Mouse (Mus musculus) c-Kit-negative CD71-positive TER-119-positive erythroid progenitor cells, embryonic 14.5 days (primary cell): ENCODE measurements around the gene Bcl11a.

Source experiments
- DNase-seq: peaks from one replicate; pipeline ENCODE4 v3.0.0-alpha.2; 2013; ENCODE audit warnings: low read depth, low spot score

The Bcl11a gene

GRCm38 (mm10) chr11:24202641-24203361 lies 124.9 kb downstream of the Bcl11a start:
- DNase-seq = no peak

GRCm38 (mm10) chr11:24203489-24203888 lies 125.6 kb downstream of the Bcl11a start:
- DNase-seq = no peak

- no peak for DNase-seq
Measured at GRCm38 (mm10) chr11:24208951-24209351, 131.1 kb downstream of the Bcl11a start.

- no peak for DNase-seq
Measured at GRCm38 (mm10) chr11:24214509-24215134, 136.8 kb downstream of the Bcl11a start.

- no peak for DNase-seq
Measured at GRCm38 (mm10) chr11:24217741-24218333, 140.0 kb downstream of the Bcl11a start.

GRCm38 (mm10) chr11:24221601-24222307 lies 143.9 kb downstream of the Bcl11a start:
- no peak for DNase-seq
